Mouse (Mus musculus): Measurements from ENCODE around the gene Slc2a1. TPM values are rescaled to one million over a fixed set of nuclear protein-coding genes. Genes with fewer than 3 reads are reported as not detected.
A peak's percentile ranks its signal among the peaks of the same experiment; 100 is the strongest.

Gene Slc2a1
- total RNA-seq (2021) = 100 to 1,000 TPM in 1 of 2 experiments, 10 to 100 TPM in 1; 89.7 to 110 TPM
- long read RNA-seq, experiment 1, transcript Slc2a1-201 (10 exons, 3,260 nt) = major isoform, 56 of 70 reads
- long read RNA-seq, experiment 1, partial matches to known transcripts = 11 of 70 reads
- long read RNA-seq, experiment 1, other reads (novel, unspliced or antisense) = 3 of 70 reads
- long read RNA-seq, experiment 2, transcript Slc2a1-201 (10 exons, 3,260 nt) = major isoform, 65 of 77 reads
- long read RNA-seq, experiment 2, partial matches to known transcripts = 9 of 77 reads
- long read RNA-seq, experiment 2, other reads (novel, unspliced or antisense) = 3 of 77 reads

- peak; percentile 83 to 89 for DNase-seq (ENCODE audit: low spot score in 2 of 2)
Measured at GRCm38 (mm10) chr4:119108495-119109408, at the start of gene Slc2a1. Gene Slc2a1, plus strand, starts transcription at chr4:119108711.

DNA sequence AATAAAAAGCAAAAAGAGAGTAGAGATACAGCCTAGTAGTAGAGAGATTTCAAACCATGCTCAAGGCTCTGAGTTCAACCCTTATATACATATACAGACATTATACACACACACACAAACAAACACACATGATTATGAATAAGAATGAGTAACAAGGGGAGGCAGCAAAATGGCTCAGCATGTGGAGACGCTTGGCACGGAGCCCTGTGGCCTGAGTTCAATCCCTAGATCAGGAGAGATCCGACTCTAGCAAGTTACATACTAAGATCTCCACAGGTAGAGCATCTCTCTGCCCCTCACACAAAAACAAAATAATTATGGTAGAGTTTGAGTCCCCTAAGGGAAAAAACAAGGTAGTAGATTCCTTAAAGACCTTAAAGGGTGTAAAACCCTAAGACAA is 41.7 kb upstream of the Slc2a1 start:
- DNase-seq (ENCODE audit: low spot score in 2 of 2) = no peak

GRCm38 (mm10) chr4:119067204-119067603 is 41.3 kb upstream of the Slc2a1 start:
- DNase-seq (ENCODE audit: low spot score in 2 of 2) = no peak

- no peak for DNase-seq (ENCODE audit: low spot score in 2 of 2)
Measured at GRCm38 (mm10) chr4:119068918-119069317, 39.6 kb upstream of the Slc2a1 start.

DNA sequence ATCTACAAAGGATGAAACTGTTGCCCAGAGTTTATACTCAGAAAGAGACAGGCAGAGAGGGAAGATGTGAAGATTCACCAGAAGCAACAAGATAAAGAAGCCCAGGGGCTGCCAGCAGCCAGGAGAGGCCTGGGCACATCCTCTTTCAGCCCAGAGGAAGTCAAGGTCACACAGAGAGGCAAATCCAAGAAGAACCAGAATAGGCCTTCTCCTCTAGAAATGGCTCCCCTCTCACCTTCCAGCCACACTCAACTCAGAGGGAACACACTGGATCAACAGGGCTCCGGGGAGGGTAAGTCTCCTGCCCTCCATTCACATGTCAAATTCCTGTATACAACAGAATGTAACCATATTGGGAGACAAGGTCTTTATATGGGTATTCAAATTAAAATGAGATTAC is 38.3 kb upstream of the Slc2a1 start:
- no peak for DNase-seq (ENCODE audit: low spot score in 2 of 2)

- DNase-seq (ENCODE audit: low spot score in 2 of 2) = no peak
Measured at GRCm38 (mm10) chr4:119070959-119071647, 37.4 kb upstream of the Slc2a1 start.

GRCm38 (mm10) chr4:119071648-119072362 is 36.7 kb upstream of the Slc2a1 start:
- no peak for DNase-seq (ENCODE audit: low spot score in 2 of 2)

DNA sequence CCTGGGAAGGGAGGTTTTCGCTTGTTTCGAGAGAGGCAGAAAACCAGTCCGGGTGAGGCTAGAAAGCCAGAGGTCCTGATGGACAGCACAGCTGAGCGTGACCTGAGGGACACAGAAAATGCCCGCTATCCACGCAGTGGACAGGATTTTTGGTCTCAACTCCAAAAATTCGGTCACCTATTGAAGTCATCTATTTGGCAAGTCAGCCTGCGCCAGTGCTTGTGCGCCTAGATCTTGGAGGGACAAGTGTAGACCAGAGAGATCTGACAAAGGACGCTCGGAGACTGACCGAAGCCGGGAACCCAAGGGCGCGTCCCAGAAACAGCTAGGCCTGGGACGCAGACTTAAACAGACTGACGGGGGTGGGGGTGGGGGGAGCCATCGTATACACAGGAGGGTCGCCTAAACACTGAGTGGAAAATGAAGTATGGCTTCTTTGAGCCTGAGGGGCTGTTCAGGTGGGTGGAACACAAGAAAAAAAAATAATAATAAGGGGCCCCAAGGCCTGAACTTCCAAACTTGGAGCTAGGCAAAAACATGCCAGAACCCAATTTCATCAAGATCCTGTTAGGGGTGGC is 36.1 kb upstream of the Slc2a1 start:
- no peak for DNase-seq (ENCODE audit: low spot score in 2 of 2)

- DNase-seq (ENCODE audit: low spot score in 2 of 2) = no peak
Measured at GRCm38 (mm10) chr4:119072941-119073451, 35.5 kb upstream of the Slc2a1 start.

DNA sequence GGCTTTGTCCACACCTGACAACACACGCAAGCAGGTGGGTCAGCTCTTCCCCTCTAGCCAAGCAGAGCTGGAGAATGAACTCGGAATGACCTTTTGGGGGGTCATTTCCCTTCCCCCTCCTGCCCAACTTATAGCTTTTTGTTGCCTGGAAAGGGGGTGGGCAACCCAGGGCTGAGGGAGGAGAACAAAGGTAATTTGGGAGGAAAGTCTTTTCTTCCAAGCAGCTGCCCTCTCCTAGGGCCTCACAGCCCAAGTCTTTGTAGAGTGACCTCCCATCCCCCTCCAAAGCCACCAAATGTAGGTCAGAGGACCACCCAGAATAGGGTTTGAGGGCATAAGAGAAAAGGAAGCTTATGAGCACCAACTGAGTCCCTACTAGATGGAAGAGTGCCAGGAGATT is 34.9 kb upstream of the Slc2a1 start:
- DNase-seq (ENCODE audit: low spot score in 2 of 2) = no peak

DNA sequence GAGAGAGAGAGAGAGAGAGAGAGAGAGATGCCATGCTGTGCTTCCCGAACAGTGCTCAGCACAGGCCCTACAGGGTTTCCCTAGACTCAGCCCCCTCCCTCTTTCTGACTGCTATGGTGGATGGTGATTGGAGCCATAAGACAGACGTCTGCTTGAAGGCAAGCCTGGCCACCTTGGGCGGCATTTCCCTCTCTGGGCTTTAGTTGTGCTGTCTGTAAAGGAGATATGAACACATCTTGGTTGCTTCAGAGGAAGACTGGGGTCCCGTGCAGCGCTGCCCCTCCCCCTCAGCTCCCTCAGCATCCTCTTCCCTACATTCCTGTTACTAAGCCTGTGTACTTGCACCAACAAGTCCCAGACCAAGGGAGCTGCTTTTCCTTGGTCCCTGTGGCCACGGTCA is 33.9 kb upstream of the Slc2a1 start:
- DNase-seq (ENCODE audit: low spot score in 2 of 2) = no peak

GRCm38 (mm10) chr4:119075273-119075672 is 33.2 kb upstream of the Slc2a1 start:
- no peak for DNase-seq (ENCODE audit: low spot score in 2 of 2)

- DNase-seq (ENCODE audit: low spot score in 2 of 2) = no peak
Measured at GRCm38 (mm10) chr4:119076336-119076735, 32.2 kb upstream of the Slc2a1 start.

GRCm38 (mm10) chr4:119077084-119077682 is 31.3 kb upstream of the Slc2a1 start:
- DNase-seq (ENCODE audit: low spot score in 2 of 2) = peak; percentile 35 to 74

DNA sequence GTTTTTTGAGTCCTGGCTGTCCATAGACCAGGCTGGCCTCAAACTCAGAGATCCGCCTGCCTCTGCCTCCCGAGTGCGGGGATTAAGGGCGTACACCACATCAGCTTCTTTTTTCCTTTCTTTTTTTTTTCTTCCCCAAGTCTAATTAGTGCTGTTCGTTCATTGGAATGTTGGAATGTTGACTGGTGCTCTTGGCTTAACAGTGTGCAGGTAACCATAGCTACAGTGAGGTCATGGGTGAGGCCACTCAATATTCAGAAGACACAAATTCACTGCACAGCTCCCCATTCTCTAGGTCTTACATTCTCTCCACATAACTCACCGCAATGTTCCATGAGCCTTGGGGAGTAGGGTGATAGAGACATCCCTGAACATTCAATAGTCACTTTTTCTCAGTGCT is 28.6 kb upstream of the Slc2a1 start:
- DNase-seq (ENCODE audit: low spot score in 2 of 2) = no peak

GRCm38 (mm10) chr4:119082740-119083231 is 25.7 kb upstream of the Slc2a1 start:
- DNase-seq (ENCODE audit: low spot score in 2 of 2) = peak; percentile 5 to 51

GRCm38 (mm10) chr4:119088424-119088823 is 20.1 kb upstream of the Slc2a1 start:
- no peak for DNase-seq (ENCODE audit: low spot score in 2 of 2)

DNA sequence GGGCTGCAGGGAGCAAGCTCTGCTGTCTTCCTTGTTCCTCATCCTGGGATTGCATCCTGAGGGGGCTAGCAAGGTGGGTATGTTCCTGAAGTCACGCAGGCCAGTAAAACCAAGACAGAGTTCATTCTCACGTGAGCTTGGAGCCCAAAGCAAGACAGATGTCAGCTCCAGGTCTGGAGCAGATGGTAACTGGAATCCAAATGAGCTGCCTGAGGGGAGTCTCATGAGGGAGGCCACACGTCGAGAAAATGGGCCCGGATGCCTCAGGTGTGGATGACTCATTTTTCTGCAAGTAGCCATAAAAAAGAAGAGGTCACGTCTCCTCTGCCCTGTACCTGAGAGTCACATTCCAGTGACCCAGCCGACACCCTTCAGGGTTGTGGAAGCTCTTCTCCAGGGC is 14.6 kb upstream of the Slc2a1 start:
- no peak for DNase-seq (ENCODE audit: low spot score in 2 of 2)

DNA sequence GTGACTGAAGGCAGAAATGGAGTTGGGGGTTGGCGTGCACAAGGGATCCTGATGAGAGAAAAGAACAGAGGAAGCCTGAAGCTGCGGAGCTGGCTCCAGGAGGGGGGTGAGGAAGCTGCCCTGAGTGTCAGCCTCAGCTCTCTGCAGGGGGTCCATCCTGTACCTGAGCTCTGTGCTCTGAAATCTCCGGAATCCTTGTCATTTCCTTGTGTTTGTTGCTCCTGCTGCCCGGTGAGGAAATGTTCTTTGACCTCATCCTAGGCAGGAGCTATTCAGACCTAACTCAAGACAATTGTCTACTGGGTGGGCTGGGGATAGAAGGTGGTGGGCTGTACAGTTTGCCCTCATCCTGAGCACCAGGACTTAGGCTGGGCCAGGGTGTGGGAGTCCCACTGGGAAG is 13.5 kb upstream of the Slc2a1 start:
- no peak for DNase-seq (ENCODE audit: low spot score in 2 of 2)

GRCm38 (mm10) chr4:119096401-119096800 is 12.1 kb upstream of the Slc2a1 start:
- no peak for DNase-seq (ENCODE audit: low spot score in 2 of 2)
